Mouse (Mus musculus): ENCODE measurements at regions not wholly inside any gene's neighbourhood (a gene's known extent, or its start where the extent isn't known, plus 50 kb on each side); places are given as distances from the start of the nearest gene placed in this dataset.

GRCm38 (mm10) chr10:53165036-53165435 lies 172.4 kb upstream of the Pln start:
- no peak for DNase-seq (ENCODE audit: low spot score in 2 of 2)

- DNase-seq (ENCODE audit: low spot score in 2 of 2), result no peak
Measured at GRCm38 (mm10) chr10:53167767-53168166, 169.7 kb upstream of the Pln start.

GRCm38 (mm10) chr10:53174038-53174564 lies 163.4 kb upstream of the Pln start:
- DNase-seq (ENCODE audit: low spot score in 2 of 2), result no peak

- no peak for DNase-seq (ENCODE audit: low spot score in 2 of 2)
Measured at GRCm38 (mm10) chr10:53175946-53176345, 161.5 kb upstream of the Pln start.

GRCm38 (mm10) chr10:53178561-53178960 lies 158.9 kb upstream of the Pln start:
- no peak for DNase-seq (ENCODE audit: low spot score in 2 of 2)

GRCm38 (mm10) chr10:53179109-53179508 lies 158.4 kb upstream of the Pln start:
- DNase-seq (ENCODE audit: low spot score in 2 of 2), result no peak

- peak; percentile 25 to 42 for DNase-seq (ENCODE audit: low spot score in 2 of 2)
Measured at GRCm38 (mm10) chr10:53180751-53181151, 156.7 kb upstream of the Pln start.

- DNase-seq (ENCODE audit: low spot score in 2 of 2), result no peak
Measured at GRCm38 (mm10) chr10:53181413-53181812, 156.1 kb upstream of the Pln start.

GRCm38 (mm10) chr10:53208466-53208865 lies 129.0 kb upstream of the Pln start:
- DNase-seq (ENCODE audit: low spot score in 2 of 2), result no peak

GRCm38 (mm10) chr10:53209916-53210315 lies 127.6 kb upstream of the Pln start:
- DNase-seq (ENCODE audit: low spot score in 2 of 2), result no peak

Measured in right cerebral cortex, adult 2 months (tissue).